Comparison of ENCODE assay signal across 11 mouse cellular contexts in genomic region chr9:77377082-77377481, GRCm38 (mm10). TPM values are rescaled to one million over a fixed set of nuclear protein-coding genes. Genes with fewer than 3 reads are reported as not detected.
DNase-seq lines count a peak whose midpoint lies in the region; ATAC-seq and TF ChIP-seq lines count a peak whose summit lies in the region.
"Had no signal": no experiment of that assay in that cellular context is flagged by ENCODE, and none has a peak within 500 bp of the region (broad histone marks: within the 10 kb centered on the region; RNA-seq: fewer than 3 reads in every experiment).

No protein-coding gene starts in this region.

- no peaks in the 10 kb centered on the region for H3K36me3 ChIP-seq in spleen, adult 2 months (ENCODE audit: control insufficient read depth, insufficient read depth, low read length)
- H3K36me3 ChIP-seq: G1E; heart, embryonic 15.5 days; neural tube, embryonic 13.5 days had no signal

- peak; percentile 19 to 61 for DNase-seq in adrenal gland, adult (ENCODE audit: inconsistent age in 2 of 2, low spot score in 1 of 2)
- DNase-seq in adrenal gland, postnatal 4 days (ENCODE audit: low spot score in 2 of 2) = no peak
- DNase-seq in spleen, adult 2 months (ENCODE audit: low read depth in 1 of 2, low spot score in 2 of 2) = no peak
- DNase-seq in spleen, postnatal 36 days (ENCODE audit: low spot score in 2 of 2) = no peak
- DNase-seq in layer of hippocampus, adult 8-10 months (ENCODE audit: low spot score in 2 of 2) = peak; percentile 18 to 51
- peak; percentile 55 to 58 for DNase-seq in thymus, postnatal 36 days

- TF ChIP-seq CTCF in spleen, adult 2 months (IDR thresholded peaks at IDR 0.05; ENCODE audit: extremely low read depth, insufficient read depth, insufficient read length, insufficient replicate concordance) = 0 out of 2 replicates have a peak, but pooled peaks have one; percentile 20
- peak; percentile 41; the same call in 1 of the 2 replicates for TF ChIP-seq CTCF in embryonic fibroblast, embryonic 13.5 days (IDR thresholded peaks at IDR 0.05; ENCODE audit: borderline replicate concordance, insufficient read depth, low read length)

- H3K27me3 ChIP-seq in spleen, adult 2 months (ENCODE audit: control insufficient read depth, insufficient read depth, low read length) = no peaks in the 10 kb centered on the region
- H3K27me3 ChIP-seq: heart, embryonic 15.5 days; neural tube, embryonic 13.5 days had no signal

- H3K4me3 ChIP-seq in spleen, adult 2 months (ENCODE audit: extremely low read depth, insufficient read depth, insufficient read length) = no peak overlapping the region
- no peak overlapping the region for H3K4me3 ChIP-seq in embryonic fibroblast, embryonic 13.5 days (ENCODE audit: insufficient read depth, low read length)
- H3K4me3 ChIP-seq: heart, embryonic 15.5 days; neural tube, embryonic 13.5 days had no signal

- peak; percentile 87 for ATAC-seq in megakaryocyte progenitor cell, adult 5-6 weeks (replicated peaks; ENCODE audit: poor library complexity)

- H3K27ac ChIP-seq in spleen, adult 2 months (ENCODE audit: insufficient read depth, low read length) = no peak overlapping the region
- H3K27ac ChIP-seq in embryonic fibroblast, embryonic 13.5 days (ENCODE audit: insufficient read depth, low read length) = no peak overlapping the region
- H3K27ac ChIP-seq: neural tube, embryonic 13.5 days had no signal

- no peak for TF ChIP-seq POLR2A in spleen, adult 2 months (IDR thresholded peaks at IDR 0.05; ENCODE audit: low read depth, low read length)
- no peak for TF ChIP-seq POLR2A in embryonic fibroblast, embryonic 13.5 days (IDR thresholded peaks at IDR 0.05; ENCODE audit: low read depth, low read length)

- no peaks in the 10 kb centered on the region for H3K4me1 ChIP-seq in spleen, adult 2 months (ENCODE audit: control insufficient read depth, insufficient read depth, insufficient read length)
- no peaks in the 10 kb centered on the region for H3K4me1 ChIP-seq in embryonic fibroblast, embryonic 13.5 days (ENCODE audit: control insufficient read depth, insufficient read depth, low read length)
- H3K4me1 ChIP-seq: neural tube, embryonic 13.5 days had no signal

- WGBS in spleen, adult 2 months = 64% methylated on average over 10 of the region's 10 CpGs

RNA-seq across cellular contexts. Expression of gene Mlip, which starts 24.3 kb away (rescaled TPM):
- 1 to 10 TPM; 2.4 to 3.8 TPM for total RNA-seq in adrenal gland, postnatal 4 days (2021)
- not detected in 2 replicates for polyA plus RNA-seq in spleen, adult 2 months (2012; rRNA removed)
- polyA plus RNA-seq in embryonic fibroblast, embryonic 13.5 days (2011; ENCODE audit: insufficient read length, low read depth, missing spikeins) = 0.90 TPM in 1 of 2 replicates, not detected in the other
- 10 to 100 TPM; 48.3 to 53.0 (median 52.9) TPM for total RNA-seq in layer of hippocampus, adult 8-10 months (2022)
- total RNA-seq in megakaryocyte progenitor cell, adult 5-6 weeks (2015) = not detected in 2 replicates
- total RNA-seq in megakaryocyte progenitor cell, adult 5-6 weeks (2017) = not detected in 2 replicates
- polyA plus RNA-seq: G1E had no signal

Comparison
In these comparisons a context has a peak if more than half of its experiments do, and no peak if none do; other contexts are left out.
1. DNase-seq: peak in adrenal gland, adult (2 of 2), layer of hippocampus, adult 8-10 months (2 of 2) and thymus, postnatal 36 days (2 of 2); none in adrenal gland, postnatal 4 days (0 of 2), spleen, adult 2 months (0 of 2) and spleen, postnatal 36 days (0 of 2).
2. RNA of gene Mlip, which starts 24.3 kb away (total RNA-seq): 48.3 to 53.0 TPM in layer of hippocampus, adult 8-10 months; 2.4 to 3.8 TPM in adrenal gland, postnatal 4 days and not detected in megakaryocyte progenitor cell, adult 5-6 weeks; every median in the first group is over 10 times any median in the second.